Mouse (Mus musculus): ENCODE results near the gene Lrig1. TPM values are rescaled to one million over a fixed set of nuclear protein-coding genes. Genes with fewer than 3 reads are reported as not detected.

The Lrig1 gene
- polyA plus RNA-seq, 1 experiment from 2014 or later: 25.7 TPM

DNA sequence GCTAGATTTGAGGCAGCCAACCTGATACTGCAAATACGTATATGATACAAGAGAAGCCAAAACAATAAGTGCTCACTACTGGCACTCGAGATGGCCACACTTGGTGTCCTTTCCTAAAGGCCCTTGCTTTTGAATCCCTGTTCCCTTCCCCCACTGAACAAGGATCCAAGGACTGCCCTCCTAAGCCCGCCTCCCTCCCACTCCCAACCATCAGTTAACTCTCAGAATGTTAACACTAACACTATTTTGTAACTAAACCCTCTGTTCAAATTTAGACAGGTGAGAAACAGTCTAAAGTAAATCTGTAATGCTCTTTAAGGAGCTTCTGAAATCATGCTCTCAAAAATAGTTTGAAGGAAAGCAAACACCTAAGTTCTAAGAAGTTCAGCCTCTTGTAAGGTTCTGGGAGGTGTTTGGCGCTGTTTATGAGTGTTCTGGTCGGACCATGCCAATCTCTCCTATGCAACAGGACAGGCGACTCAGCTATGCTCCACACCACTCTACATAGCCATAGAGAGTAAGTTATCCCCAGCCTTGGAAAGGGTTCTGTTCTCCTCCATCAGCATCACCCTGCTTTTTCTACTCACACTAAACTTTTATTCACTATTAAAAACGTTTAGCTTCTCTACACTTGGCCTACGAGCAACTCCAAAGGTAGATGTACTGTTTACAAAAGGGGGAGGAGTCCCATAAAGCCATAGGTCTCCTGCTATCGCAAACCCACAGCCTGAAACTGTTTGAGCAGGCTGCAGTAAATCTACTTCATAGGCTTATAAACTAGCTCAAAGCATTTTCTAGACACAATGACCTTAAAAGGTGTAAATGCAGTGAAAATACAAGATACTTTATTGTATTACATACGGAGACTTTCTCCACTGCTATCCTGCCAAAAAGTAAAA, 3.5 kb downstream of the Lrig1 start:
- Histone ChIP-seq H3K36me3 (no peaks in the 10 kb centered on the region), H3K4me3 (replicated peaks) (peak overlapping the region; percentile 97), H3K27me3 (replicated peaks) (no peaks in the 10 kb centered on the region), H3K27ac (peak overlapping the region; percentile 71), H3K9ac (no peak overlapping the region), H3K4me2 (peak overlapping the region; percentile 83), H3K4me1 (peaks cover 48% of the 10 kb centered on the region), H3K9me3 (no peaks in the 10 kb centered on the region)
- WGBS: 32% methylated on average over 10 of the region's 10 CpGs
- ATAC-seq (ENCODE audit: insufficient read depth, low FRiP score, low read depth): no peak

DNA sequence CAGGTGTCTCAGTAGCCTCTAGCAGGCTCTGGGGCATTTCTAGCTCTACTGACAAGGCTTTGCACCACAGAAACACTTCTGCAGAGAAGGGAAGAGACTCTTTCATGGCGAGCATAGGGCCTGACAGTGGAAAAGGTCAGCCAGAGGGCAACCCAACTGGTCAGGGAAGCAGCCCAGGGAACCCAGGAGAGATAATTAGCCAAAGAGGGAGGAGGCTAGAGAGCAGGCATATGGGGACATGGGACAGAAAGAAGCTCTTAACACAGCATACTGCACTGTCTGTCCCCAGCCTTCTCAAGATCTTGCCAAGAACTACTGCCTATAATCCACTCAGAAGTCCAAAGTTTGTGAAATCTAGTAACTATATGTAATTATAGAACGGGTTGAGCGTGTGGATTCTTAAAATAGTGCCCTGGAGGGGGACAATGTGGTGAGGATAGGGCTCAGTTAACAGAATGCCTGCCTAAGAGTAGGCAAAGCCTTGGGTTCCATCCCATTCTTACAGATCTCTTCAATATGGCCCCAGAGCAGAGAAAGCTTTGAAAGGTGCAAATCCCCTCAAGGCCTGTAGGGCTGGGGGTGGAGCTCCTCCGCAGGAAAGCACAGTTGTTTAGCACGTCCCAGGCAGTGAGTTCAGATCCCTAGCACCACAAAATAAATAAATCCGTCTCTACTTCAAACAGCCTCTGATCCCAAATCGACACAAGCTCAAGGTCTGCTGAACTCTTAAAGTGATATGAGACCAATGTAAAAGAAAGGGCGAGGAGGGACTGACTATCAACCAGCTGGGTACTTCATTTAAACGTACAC, 4.6 kb downstream of the Lrig1 start:
- Histone ChIP-seq H3K4me2 (peak overlapping the region; percentile 83), H3K9me3 (no peaks in the 10 kb centered on the region), H3K9ac (no peak overlapping the region), H3K27me3 (replicated peaks) (no peaks in the 10 kb centered on the region), H3K4me1 (peaks cover 51% of the 10 kb centered on the region), H3K4me3 (replicated peaks) (peak overlapping the region; percentile 97; the same call in 1 of the 2 replicates), H3K36me3 (no peaks in the 10 kb centered on the region), H3K27ac (0 out of 2 replicates have a peak overlapping the region, but pooled peaks have one; percentile 48)
- 42% methylated on average over 9 of the region's 9 CpGs for WGBS
- no peak for ATAC-seq (ENCODE audit: insufficient read depth, low FRiP score, low read depth)

DNA sequence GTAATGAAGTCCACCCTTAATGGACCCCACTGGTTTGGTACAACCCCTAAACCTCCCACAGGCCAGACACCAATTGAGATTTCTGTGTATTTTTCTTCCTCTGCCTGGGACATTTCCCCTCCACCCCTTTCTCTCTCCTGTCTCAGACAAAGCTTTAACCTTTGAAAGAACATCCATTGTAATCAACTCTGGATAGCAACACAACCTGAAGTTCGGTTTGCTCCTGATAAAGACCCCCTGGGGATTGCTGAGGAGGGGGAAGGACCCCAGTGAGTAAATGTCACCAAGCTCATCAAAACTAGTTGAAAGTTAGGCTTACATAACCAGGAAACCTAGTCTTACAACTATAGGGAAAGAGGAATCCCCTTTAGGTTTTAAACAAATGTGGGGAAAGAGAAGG, 5.5 kb downstream of the Lrig1 start:
- Histone ChIP-seq H3K9me3 (no peaks in the 10 kb centered on the region), H3K4me2 (peak overlapping the region; percentile 83), H3K36me3 (no peaks in the 10 kb centered on the region), H3K9ac (no peak overlapping the region), H3K4me1 (peaks cover 58% of the 10 kb centered on the region), H3K27me3 (replicated peaks) (no peaks in the 10 kb centered on the region), H3K27ac (0 out of 2 replicates have a peak overlapping the region, but pooled peaks have one; percentile 17), H3K4me3 (replicated peaks) (no peak overlapping the region)
- no peak for ATAC-seq (ENCODE audit: insufficient read depth, low FRiP score, low read depth)
- 7% methylated on average over 1 of the region's 1 CpGs for whole genome bisulfite sequencing

DNA sequence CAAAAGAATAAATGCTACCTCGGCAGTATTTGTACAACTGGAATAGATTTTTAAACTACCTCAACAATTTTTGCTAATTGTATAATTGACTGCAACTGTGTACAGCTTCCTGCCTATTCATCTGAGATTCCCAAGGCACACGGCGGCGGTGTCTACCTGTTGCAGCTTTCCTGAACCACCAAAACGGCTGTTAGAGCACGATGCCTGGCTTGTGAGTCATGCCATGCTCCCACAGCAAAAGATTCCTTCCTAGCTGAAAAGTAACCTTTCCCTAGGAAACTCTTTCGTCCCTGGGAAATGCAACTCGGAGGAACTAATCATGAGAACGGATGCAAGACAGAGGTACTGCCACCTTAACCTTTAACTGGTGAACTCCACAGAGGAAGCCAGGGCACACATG, 6.9 kb downstream of the Lrig1 start:
- ATAC-seq (ENCODE audit: insufficient read depth, low FRiP score, low read depth): no peak

DNA sequence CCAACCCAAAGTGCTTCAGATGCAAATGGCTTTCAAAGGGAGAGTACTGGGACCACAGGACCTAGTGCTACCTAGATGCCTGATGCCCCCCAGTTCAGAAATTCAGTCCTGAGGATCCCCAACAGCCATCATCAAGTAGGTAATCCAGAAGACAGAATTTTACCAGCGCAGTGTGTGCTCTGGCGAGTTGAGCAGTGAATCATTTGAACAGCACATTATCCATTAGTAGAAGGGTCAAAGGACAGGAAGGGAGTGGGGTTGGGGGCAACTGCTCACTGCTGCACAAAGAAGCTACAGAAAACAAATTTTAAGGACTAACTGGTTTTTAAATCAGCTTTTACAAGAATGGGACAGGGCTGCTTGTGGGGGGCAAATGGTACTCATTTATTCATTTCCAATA, 8.0 kb downstream of the Lrig1 start:
- H3K9ac ChIP-seq: no peak overlapping the region
- H3K4me3 ChIP-seq (replicated peaks): no peak overlapping the region
- peaks cover 67% of the 10 kb centered on the region for H3K4me1 ChIP-seq
- no peaks in the 10 kb centered on the region for H3K36me3 ChIP-seq
- no peaks in the 10 kb centered on the region for H3K9me3 ChIP-seq
- peak overlapping the region; percentile 46; the same call in 1 of the 2 replicates for H3K27ac ChIP-seq
- no peak for ATAC-seq (ENCODE audit: insufficient read depth, low FRiP score, low read depth)
- H3K4me2 ChIP-seq: peak overlapping the region; percentile 24; the same call in 1 of the 2 replicates
- WGBS: 41% methylated on average over 2 of the region's 2 CpGs
- H3K27me3 ChIP-seq (replicated peaks): no peaks in the 10 kb centered on the region

More for the DNA sequence above, 6.9 kb downstream of the Lrig1 start:
- Histone ChIP-seq H3K27ac (peak overlapping the region; percentile 46), H3K9me3 (no peaks in the 10 kb centered on the region), H3K4me3 (replicated peaks) (0 out of 2 replicates have a peak overlapping the region, but pooled peaks have one; percentile 10), H3K4me2 (peak overlapping the region; percentile 83; the same call in 1 of the 2 replicates), H3K4me1 (peaks cover 66% of the 10 kb centered on the region), H3K36me3 (no peaks in the 10 kb centered on the region), H3K27me3 (replicated peaks) (no peaks in the 10 kb centered on the region), H3K9ac (no peak overlapping the region)
- 64% methylated on average over 9 of the region's 9 CpGs for WGBS

DNA sequence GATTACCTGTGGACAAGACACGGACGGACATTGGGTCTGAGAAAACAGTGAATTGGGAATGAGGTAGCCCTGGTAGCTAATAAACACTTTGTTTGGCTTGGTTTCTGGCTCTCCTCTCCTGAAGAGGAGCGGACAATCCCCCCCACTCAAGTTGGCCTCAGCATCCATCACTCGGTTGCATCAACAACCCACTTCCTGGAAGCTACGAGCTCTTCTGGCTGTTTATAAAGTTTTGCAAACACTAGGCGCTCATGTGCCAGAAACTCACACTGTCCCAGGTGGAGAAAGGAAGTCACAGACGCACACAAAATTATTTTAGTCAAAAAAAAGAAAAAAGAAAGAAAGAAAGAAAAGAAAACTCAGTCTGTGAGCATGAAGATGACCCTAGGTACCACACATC, 9.7 kb downstream of the Lrig1 start:
- Histone ChIP-seq H3K27me3 (replicated peaks) (no peaks in the 10 kb centered on the region), H3K36me3 (no peaks in the 10 kb centered on the region), H3K27ac (peak overlapping the region; percentile 55), H3K9ac (no peak overlapping the region), H3K9me3 (no peaks in the 10 kb centered on the region), H3K4me2 (peak overlapping the region; percentile 3), H3K4me1 (peaks cover 68% of the 10 kb centered on the region), H3K4me3 (replicated peaks) (no peak overlapping the region)
- WGBS: 31% methylated on average over 7 of the region's 7 CpGs
- no peak for ATAC-seq (ENCODE audit: insufficient read depth, low FRiP score, low read depth)

DNA sequence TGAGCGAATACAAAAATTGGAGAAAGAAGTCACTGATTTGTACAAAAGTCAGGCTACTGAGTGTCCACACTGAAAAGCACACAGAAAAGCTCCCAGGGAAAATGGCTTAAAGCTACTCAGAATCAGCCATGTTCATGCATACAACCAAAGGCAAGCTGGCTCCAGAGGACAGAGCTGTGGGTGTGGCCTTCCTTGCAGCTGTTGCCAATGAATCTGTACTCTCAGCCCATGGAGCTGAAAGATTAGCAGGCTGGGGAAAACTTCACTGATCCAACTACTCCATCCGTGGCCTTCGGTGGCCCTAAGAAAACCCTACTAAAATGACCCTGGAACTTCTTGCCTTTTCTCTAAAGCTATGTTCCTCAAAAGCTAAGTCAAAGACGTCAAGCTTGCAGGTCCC, 11.2 kb downstream of the Lrig1 start:
- WGBS: 34% methylated on average over 4 of the region's 4 CpGs
- H3K4me1 ChIP-seq: peaks cover 71% of the 10 kb centered on the region
- H3K4me3 ChIP-seq (replicated peaks): no peak overlapping the region

DNA sequence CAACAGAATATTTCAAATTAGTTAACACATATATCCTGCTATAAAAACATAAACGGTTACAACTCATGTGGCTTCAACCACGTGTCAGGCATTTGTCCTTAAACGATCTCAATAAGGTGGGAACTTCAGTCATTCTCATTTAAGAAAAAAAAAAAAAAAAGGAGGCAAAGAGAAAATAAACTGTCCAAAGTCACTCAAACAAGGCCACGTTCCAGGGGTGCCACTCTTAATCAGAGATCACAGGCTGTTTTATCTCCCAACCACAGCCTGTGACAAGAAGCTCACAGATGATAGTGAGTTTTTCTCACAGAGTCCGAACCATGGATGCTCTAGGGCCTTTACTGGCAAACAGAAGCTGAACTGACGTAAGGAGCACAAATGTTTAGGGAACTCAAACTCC, 13.9 kb downstream of the Lrig1 start:
- Histone ChIP-seq H3K4me2 (peak overlapping the region; percentile 23; the same call in 1 of the 2 replicates), H3K4me1 (peaks cover 67% of the 10 kb centered on the region), H3K27me3 (replicated peaks) (no peaks in the 10 kb centered on the region), H3K27ac (no peak overlapping the region; the same call in 1 of the 2 replicates), H3K4me3 (replicated peaks) (no peak overlapping the region), H3K9me3 (no peaks in the 10 kb centered on the region), H3K36me3 (no peaks in the 10 kb centered on the region), H3K9ac (no peak overlapping the region)
- ATAC-seq (ENCODE audit: insufficient read depth, low FRiP score, low read depth): no peak
- WGBS: 46% methylated on average over 6 of the region's 6 CpGs

More for the DNA sequence above, 11.2 kb downstream of the Lrig1 start:
- H3K9ac ChIP-seq: no peak overlapping the region
- no peaks in the 10 kb centered on the region for H3K27me3 ChIP-seq (replicated peaks)
- H3K27ac ChIP-seq: peak overlapping the region; percentile 55
- no peak for ATAC-seq (ENCODE audit: insufficient read depth, low FRiP score, low read depth)
- no peaks in the 10 kb centered on the region for H3K36me3 ChIP-seq
- no peaks in the 10 kb centered on the region for H3K9me3 ChIP-seq
- peak overlapping the region; percentile 3; the same call in 1 of the 2 replicates for H3K4me2 ChIP-seq

DNA sequence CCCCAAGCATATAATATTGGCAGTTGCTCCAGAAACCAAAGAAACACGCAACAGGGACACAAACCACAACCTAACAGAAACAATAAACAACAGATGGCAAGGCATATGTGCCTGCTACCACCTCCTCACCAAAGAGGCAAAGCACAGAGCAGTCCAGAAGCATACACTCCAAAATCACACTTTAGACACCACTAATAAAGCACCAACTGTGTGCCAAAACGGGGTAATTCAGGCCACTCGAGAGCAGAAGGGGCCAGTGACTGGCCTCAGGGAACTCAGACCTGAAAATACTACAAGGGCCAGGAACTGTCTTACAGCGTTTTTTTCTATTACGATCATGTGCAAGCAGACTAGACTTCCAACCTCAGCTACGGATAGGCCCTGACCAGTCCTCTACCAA, 14.3 kb downstream of the Lrig1 start:
- no peaks in the 10 kb centered on the region for H3K36me3 ChIP-seq
- no peak overlapping the region; the same call in 1 of the 2 replicates for H3K27ac ChIP-seq
- WGBS: 62% methylated on average over 6 of the region's 6 CpGs
- H3K9me3 ChIP-seq: no peaks in the 10 kb centered on the region
- no peak for ATAC-seq (ENCODE audit: insufficient read depth, low FRiP score, low read depth)
- no peak overlapping the region for H3K4me3 ChIP-seq (replicated peaks)
- no peaks in the 10 kb centered on the region for H3K27me3 ChIP-seq (replicated peaks)
- H3K4me1 ChIP-seq: peaks cover 71% of the 10 kb centered on the region
- no peak overlapping the region for H3K9ac ChIP-seq
- peak overlapping the region; percentile 23; the same call in 1 of the 2 replicates for H3K4me2 ChIP-seq

DNA sequence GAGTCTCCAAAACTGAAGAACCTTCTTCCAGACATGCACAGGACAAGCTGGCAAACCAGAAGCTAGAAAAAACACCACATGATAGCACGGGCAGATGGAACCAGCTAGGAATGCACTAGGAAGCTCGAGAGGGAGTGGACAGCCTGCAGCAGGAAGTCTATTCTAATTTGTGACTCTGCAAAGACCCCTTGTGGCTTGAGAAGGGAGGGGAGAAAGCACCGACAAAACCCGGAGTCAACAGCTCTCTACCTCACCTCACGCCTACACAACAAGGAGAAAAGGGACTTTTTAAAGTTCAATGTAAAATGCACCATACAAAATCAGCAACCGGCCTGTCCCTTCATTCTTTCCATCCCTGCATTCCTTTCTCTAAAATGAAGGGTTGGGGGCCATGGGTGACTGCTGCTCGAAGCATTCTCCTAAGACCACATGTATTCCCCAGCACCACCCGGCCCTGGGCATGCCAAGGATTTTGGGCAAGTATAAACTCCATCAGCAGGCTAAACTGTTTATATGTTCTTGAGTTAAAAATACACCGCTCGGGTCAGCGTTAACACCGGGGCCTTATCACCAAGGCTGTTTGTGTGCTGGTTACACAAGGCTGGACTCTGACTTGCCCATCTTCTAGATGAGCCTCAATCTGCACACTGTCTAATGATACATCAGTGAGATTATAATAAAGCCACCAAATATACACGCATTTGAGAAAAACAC, 15.0 kb downstream of the Lrig1 start:
- no peak for ATAC-seq (ENCODE audit: insufficient read depth, low FRiP score, low read depth)
- Histone ChIP-seq H3K4me2 (peak overlapping the region; percentile 15), H3K27me3 (replicated peaks) (no peaks in the 10 kb centered on the region), H3K27ac (peak overlapping the region; percentile 27; the same call in 1 of the 2 replicates), H3K4me3 (replicated peaks) (no peak overlapping the region), H3K9me3 (no peaks in the 10 kb centered on the region), H3K4me1 (peaks cover 69% of the 10 kb centered on the region), H3K9ac (no peak overlapping the region), H3K36me3 (no peaks in the 10 kb centered on the region)
- WGBS: 24% methylated on average over 13 of the region's 13 CpGs

DNA sequence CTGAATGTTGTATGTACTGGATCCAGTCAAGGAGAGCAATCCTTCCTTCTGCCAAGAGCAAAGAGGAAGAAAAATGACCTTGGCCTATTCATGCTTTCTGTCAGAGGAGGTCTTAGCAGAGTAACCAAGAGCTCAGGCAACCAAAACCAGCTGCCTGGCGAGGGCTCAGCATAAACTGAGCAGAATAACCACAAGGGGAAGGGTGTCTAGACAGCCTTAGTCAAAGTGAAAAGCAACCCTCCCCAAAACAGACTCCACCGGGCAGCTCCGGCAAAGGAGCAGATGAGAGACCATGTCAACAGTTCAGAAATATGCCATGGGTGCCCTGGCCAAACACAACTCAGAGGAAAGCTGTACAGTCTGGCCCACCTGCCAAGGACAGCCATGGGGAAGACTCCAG, 16.3 kb downstream of the Lrig1 start:
- 52% methylated on average over 3 of the region's 3 CpGs for WGBS
- no peak; the same call in 1 of the 2 replicates for ATAC-seq (ENCODE audit: insufficient read depth, low FRiP score, low read depth)
- Histone ChIP-seq H3K4me1 (peaks cover 63% of the 10 kb centered on the region), H3K4me3 (replicated peaks) (no peak overlapping the region), H3K27me3 (replicated peaks) (no peaks in the 10 kb centered on the region), H3K9me3 (no peaks in the 10 kb centered on the region), H3K9ac (no peak overlapping the region), H3K4me2 (0 out of 2 replicates have a peak overlapping the region, but pooled peaks have one; percentile 11), H3K36me3 (no peaks in the 10 kb centered on the region), H3K27ac (no peak overlapping the region; the same call in 1 of the 2 replicates)
